Mouse (Mus musculus): ENCODE measurements at regions not wholly inside any gene's neighbourhood (a gene's known extent, or its start where the extent isn't known, plus 50 kb on each side); places are given as distances from the start of the nearest gene placed in this dataset.

DNA sequence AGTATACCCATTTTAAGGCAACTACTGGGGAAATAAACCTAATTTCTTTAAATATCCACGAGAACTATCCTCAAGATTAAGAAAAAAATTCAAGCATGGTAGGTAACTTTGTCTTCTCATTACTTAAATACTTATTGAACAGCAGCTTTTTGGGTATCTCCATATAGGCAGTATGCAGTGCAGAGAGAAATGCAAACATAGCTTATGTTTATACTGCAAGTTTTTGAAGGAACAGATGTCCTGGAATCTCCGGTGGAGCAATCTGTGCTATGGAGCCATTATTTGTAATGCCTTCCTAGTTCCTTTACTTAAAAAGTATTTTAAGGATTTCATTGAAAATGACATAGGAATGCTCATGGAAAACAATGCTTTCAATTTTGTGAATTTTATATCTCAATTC lies 91.7 kb upstream of the Adgrb3 start:
- WGBS = 83% methylated on average over 2 of the region's 2 CpGs
- H3K27ac ChIP-seq (ENCODE audit: low read depth, low read length) = no peak overlapping the region
- no peak for DNase-seq (ENCODE audit: low spot score)

GRCm38 (mm10) chr1:25894169-25894568 lies 64.7 kb upstream of the Adgrb3 start:
- ATAC-seq (ENCODE audit: low FRiP score) (no peak), DNase-seq (ENCODE audit: low spot score) (peak; percentile 3)
- Histone ChIP-seq H3K27me3 (ENCODE audit: control insufficient read depth, insufficient read depth, low read length) (no peaks in the 10 kb centered on the region), H3K27ac (ENCODE audit: low read depth, low read length) (no peak overlapping the region), H3K4me2 (replicated peaks; ENCODE audit: low read depth, low read length) (no peak overlapping the region), H3K9me3 (ENCODE audit: control insufficient read depth, low read length) (no peaks in the 10 kb centered on the region), H3K4me3 (ENCODE audit: low read depth, low read length) (no peak overlapping the region), H3K4me1 (replicated peaks; ENCODE audit: control insufficient read depth, insufficient read depth, low read length) (no peaks in the 10 kb centered on the region), H3K9ac (ENCODE audit: low read depth, low read length) (no peak overlapping the region), H3K36me3 (ENCODE audit: control insufficient read depth, insufficient read depth, low read length) (no peaks in the 10 kb centered on the region)
- WGBS = 81% methylated on average over 2 of the region's 2 CpGs

More for the DNA sequence above, 91.7 kb upstream of the Adgrb3 start:
- Histone ChIP-seq H3K4me3 (ENCODE audit: low read depth, low read length) (no peak overlapping the region), H3K27me3 (ENCODE audit: control insufficient read depth, insufficient read depth, low read length) (no peaks in the 10 kb centered on the region), H3K9ac (ENCODE audit: low read depth, low read length) (no peak overlapping the region), H3K4me2 (replicated peaks; ENCODE audit: low read depth, low read length) (no peak overlapping the region), H3K36me3 (ENCODE audit: control insufficient read depth, insufficient read depth, low read length) (no peaks in the 10 kb centered on the region), H3K4me1 (replicated peaks; ENCODE audit: control insufficient read depth, insufficient read depth, low read length) (no peaks in the 10 kb centered on the region), H3K9me3 (ENCODE audit: control insufficient read depth, low read length) (no peaks in the 10 kb centered on the region)
- ATAC-seq (ENCODE audit: low FRiP score) = no peak

DNA sequence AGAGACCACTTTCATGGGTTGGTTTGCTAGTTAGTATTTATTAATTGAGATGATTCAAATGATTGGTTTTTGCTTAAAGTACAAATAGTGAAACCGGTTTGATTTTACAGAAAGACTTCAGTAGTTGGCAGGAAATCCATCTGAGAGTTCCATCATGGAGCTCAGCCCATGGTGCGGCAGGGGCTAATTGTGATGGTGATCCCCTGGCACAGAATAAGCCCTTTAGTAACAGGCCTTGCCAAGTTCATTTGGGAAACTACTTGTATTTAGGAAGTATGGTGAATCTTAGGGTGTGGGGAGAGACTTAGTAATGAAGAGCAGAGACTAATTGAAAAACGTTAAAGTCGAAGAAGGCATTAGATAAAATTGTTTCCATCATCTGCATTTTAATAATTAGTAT lies 63.5 kb upstream of the Adgrb3 start:
- ATAC-seq (ENCODE audit: low FRiP score) (no peak; the same call in 1 of the 2 replicates), DNase-seq (ENCODE audit: low spot score) (peak; percentile 3)
- H3K4me3 ChIP-seq (ENCODE audit: low read depth, low read length) = no peak overlapping the region
- no peaks in the 10 kb centered on the region for H3K27me3 ChIP-seq (ENCODE audit: control insufficient read depth, insufficient read depth, low read length)
- no peak overlapping the region for H3K9ac ChIP-seq (ENCODE audit: low read depth, low read length)
- H3K9me3 ChIP-seq (ENCODE audit: control insufficient read depth, low read length) = no peaks in the 10 kb centered on the region
- no peak overlapping the region for H3K27ac ChIP-seq (ENCODE audit: low read depth, low read length)
- H3K36me3 ChIP-seq (ENCODE audit: control insufficient read depth, insufficient read depth, low read length) = no peaks in the 10 kb centered on the region
- H3K4me1 ChIP-seq (replicated peaks; ENCODE audit: control insufficient read depth, insufficient read depth, low read length) = no peaks in the 10 kb centered on the region
- no peak overlapping the region for H3K4me2 ChIP-seq (replicated peaks; ENCODE audit: low read depth, low read length)
- 66% methylated on average over 4 of the region's 4 CpGs for WGBS

DNA sequence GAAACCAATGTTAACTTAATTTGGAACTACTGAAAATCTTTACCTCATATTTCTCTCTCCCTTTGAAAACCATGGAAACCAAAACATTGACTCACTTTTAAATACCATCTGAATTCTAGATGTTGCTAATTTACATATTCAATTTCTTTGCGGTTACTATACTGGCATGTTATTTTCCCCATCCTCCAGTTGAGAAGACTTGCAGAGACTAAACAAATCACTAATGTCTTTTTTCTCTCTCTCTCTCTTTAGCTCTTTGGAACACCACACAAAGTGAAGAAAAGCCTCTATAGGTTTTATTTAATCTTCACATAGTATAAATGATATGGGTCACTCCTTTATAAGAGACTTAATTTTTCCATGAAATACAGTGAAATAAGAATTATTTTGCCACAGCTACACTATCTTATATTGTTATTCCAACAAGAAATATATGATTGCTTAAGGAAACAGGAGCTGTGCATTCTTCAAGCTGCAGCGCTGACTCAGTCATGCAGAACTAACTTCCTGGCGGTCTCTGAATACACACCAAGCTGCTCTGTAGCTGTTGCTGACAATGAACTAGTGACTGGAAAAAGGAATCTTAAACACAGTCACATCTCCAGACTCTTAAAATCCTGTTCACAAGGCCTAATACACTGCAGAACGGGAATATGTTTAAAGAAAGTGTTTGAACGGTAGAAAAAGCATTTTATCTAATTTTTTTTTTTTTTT lies 62.7 kb upstream of the Adgrb3 start:
- no peaks in the 10 kb centered on the region for H3K27me3 ChIP-seq (ENCODE audit: control insufficient read depth, insufficient read depth, low read length)
- peak; percentile 92 for ATAC-seq (ENCODE audit: low FRiP score)

GRCm38 (mm10) chr1:25888004-25888403 lies 58.5 kb upstream of the Adgrb3 start:
- H3K27me3 ChIP-seq (ENCODE audit: control insufficient read depth, insufficient read depth, low read length) = no peaks in the 10 kb centered on the region
- ATAC-seq (ENCODE audit: low FRiP score) (no peak), DNase-seq (ENCODE audit: low spot score) (no peak)
- H3K27ac ChIP-seq (ENCODE audit: low read depth, low read length) = no peak overlapping the region
- H3K36me3 ChIP-seq (ENCODE audit: control insufficient read depth, insufficient read depth, low read length) = no peaks in the 10 kb centered on the region
- no peak overlapping the region for H3K9ac ChIP-seq (ENCODE audit: low read depth, low read length)
- no peak overlapping the region for H3K4me2 ChIP-seq (replicated peaks; ENCODE audit: low read depth, low read length)
- H3K9me3 ChIP-seq (ENCODE audit: control insufficient read depth, low read length) = no peaks in the 10 kb centered on the region
- no peaks in the 10 kb centered on the region for H3K4me1 ChIP-seq (replicated peaks; ENCODE audit: control insufficient read depth, insufficient read depth, low read length)
- 71% methylated on average over 1 of the region's 1 CpGs for WGBS
- H3K4me3 ChIP-seq (ENCODE audit: low read depth, low read length) = no peak overlapping the region

More for the DNA sequence above, 62.7 kb upstream of the Adgrb3 start:
- Histone ChIP-seq H3K36me3 (ENCODE audit: control insufficient read depth, insufficient read depth, low read length) (no peaks in the 10 kb centered on the region), H3K9ac (ENCODE audit: low read depth, low read length) (no peak overlapping the region), H3K4me2 (replicated peaks; ENCODE audit: low read depth, low read length) (no peak overlapping the region), H3K27ac (ENCODE audit: low read depth, low read length) (no peak overlapping the region), H3K4me1 (replicated peaks; ENCODE audit: control insufficient read depth, insufficient read depth, low read length) (no peaks in the 10 kb centered on the region), H3K9me3 (ENCODE audit: control insufficient read depth, low read length) (no peaks in the 10 kb centered on the region), H3K4me3 (ENCODE audit: low read depth, low read length) (no peak overlapping the region)
- peak; percentile 69 for DNase-seq (ENCODE audit: low spot score)
- WGBS = 43% methylated on average over 5 of the region's 5 CpGs

- Histone ChIP-seq H3K9me3 (ENCODE audit: control insufficient read depth, low read length) (no peaks in the 10 kb centered on the region), H3K9ac (ENCODE audit: low read depth, low read length) (no peak overlapping the region), H3K27me3 (ENCODE audit: control insufficient read depth, insufficient read depth, low read length) (no peaks in the 10 kb centered on the region), H3K36me3 (ENCODE audit: control insufficient read depth, insufficient read depth, low read length) (no peaks in the 10 kb centered on the region), H3K4me3 (ENCODE audit: low read depth, low read length) (no peak overlapping the region), H3K27ac (ENCODE audit: low read depth, low read length) (no peak overlapping the region), H3K4me2 (replicated peaks; ENCODE audit: low read depth, low read length) (no peak overlapping the region), H3K4me1 (replicated peaks; ENCODE audit: control insufficient read depth, insufficient read depth, low read length) (no peaks in the 10 kb centered on the region)
- WGBS = 63% methylated on average over 4 of the region's 4 CpGs
- DNase-seq (ENCODE audit: low spot score) (no peak), ATAC-seq (ENCODE audit: low FRiP score) (no peak)
Observed at GRCm38 (mm10) chr1:25885049-25885448, 55.5 kb upstream of the Adgrb3 start.

Data from hindbrain, embryonic 11.5 days (tissue).